Mouse (Mus musculus) lung, adult 2 months (tissue): Measurements from ENCODE around the gene Prdm2.

Source experiments
- CTCF ChIP-seq: fragments of 200-500 bp; IDR thresholded peaks from 2 replicates; pipeline ENCODE4 v1.5.1; 2011; ENCODE audit warnings: mild to moderate bottlenecking, low read length, control low read depth; ENCODE audit not compliant: insufficient read depth
- POLR2A ChIP-seq: fragments of 200-500 bp; IDR thresholded peaks from 2 replicates; pipeline ENCODE4 v1.6.1; 2011; ENCODE audit warnings: low read depth, mild to moderate bottlenecking, control low read depth, low read length, borderline replicate concordance; ENCODE audit errors: extremely low read depth

DNA sequence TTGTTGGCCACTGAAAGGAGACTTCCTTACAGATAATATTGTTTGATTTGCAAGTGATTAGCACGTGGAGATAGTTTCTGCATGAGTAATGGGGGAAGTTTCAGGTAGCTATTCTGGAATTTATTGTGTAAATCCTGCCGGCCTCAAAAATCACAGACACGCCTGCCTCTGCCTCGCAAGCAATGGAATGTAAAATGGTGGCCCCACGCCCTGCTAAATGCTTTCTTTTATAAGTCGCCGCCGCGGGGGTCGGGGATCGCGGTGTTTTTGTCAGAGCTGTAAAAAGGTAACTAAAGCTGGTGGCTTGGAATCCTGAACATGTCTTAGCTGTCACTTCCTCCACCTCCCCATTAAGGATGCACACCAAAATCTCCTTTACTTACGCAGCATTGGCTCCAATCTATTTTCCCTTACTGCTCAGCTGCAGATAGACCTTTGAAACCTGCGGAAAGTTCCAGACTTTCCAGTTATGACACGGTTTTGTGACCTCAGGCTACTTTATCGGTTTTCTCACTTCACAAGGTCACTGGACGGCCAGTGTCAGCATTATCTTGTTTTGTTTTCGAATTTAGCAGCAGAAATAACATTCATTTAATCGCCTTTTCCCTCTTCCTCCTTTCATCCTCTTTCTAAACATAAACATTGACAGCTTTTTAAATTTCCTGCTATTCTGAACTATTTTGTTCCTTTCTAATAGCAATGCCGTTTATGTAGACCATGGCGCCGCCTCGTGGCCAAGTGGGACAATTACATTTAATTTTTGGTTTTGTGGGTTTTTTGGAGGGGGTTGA lies 25.6 kb upstream of the Prdm2 start:
- TF ChIP-seq CTCF (peak; percentile 74), POLR2A (no peak)
